Comparison of ENCODE assay signal across 10 mouse cellular contexts in the genomic region with DNA sequence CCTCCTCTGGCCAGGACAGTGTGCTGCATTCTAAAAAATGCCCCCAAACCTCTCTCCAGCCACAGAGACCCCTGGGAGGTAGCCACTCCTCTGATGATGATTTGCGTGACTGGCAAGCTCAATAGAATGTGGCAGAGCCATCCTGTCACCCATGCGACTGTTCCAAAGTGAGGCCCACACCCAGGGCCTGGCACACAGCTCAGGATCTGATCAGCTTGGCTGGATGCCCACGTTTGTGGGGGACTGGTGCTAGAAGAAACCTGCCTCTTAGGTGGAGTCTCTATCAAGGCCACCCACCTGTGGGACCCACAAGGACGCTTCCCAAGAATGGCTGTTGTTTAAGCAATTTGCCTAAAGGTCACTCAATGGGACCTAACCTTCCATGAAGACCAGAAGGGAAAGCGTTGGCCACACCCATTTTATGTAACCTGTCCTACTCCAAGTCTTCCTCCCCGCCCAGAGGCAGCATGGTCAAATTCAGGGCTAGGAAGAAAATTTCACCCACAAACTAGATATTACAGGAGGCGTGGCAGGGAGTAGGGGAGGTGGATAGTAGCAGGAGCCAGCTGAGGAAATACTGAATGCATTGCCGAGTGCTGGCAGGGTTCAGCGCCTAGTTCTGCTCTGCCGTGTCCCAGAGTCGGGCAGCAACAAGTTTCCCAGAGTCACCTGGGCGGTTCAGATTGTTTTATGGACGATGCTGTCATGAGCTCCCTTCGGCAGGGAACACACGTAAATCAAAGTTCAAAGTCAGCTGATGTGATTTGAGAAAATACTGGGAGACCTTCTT. TPM values are rescaled to one million over a fixed set of nuclear protein-coding genes. Genes with fewer than 3 reads are reported as not detected.
DNase-seq lines count a peak whose midpoint lies in the region; ATAC-seq and TF ChIP-seq lines count a peak whose summit lies in the region.
"Had no signal": no experiment of that assay in that cellular context is flagged by ENCODE, and none has a peak within 500 bp of the region (broad histone marks: within the 10 kb centered on the region; RNA-seq: fewer than 3 reads in every experiment).

No protein-coding gene starts in this region.

- peak; percentile 53; the same call in 1 of the 2 replicates for TF ChIP-seq POLR2A in small intestine, adult 2 months (IDR thresholded peaks at IDR 0.05; ENCODE audit: low read depth, low read length)

- peak overlapping the region; percentile 8; the same call in 1 of the 2 replicates for H3K27ac ChIP-seq in lung, embryonic 14.5 days (ENCODE audit: low read depth)
- peak overlapping the region; percentile 33 for H3K27ac ChIP-seq in embryonic facial prominence, embryonic 14.5 days (replicated peaks; ENCODE audit: low read depth, low read length)
- H3K27ac ChIP-seq in heart, embryonic 16.5 days (ENCODE audit: low read length): peak overlapping the region; percentile 76
- H3K27ac ChIP-seq in small intestine, adult 2 months (ENCODE audit: insufficient read depth, low read depth, low read length): peak overlapping the region; percentile 100
- no peak overlapping the region for H3K27ac ChIP-seq in midbrain, embryonic 15.5 days
- H3K27ac ChIP-seq: macrophage had no signal

- no peak for TF ChIP-seq CTCF in lung, embryonic 14.5 days (IDR thresholded peaks at IDR 0.05; ENCODE audit: low read depth)
- no peak for TF ChIP-seq CTCF in small intestine, adult 2 months (IDR thresholded peaks at IDR 0.05; ENCODE audit: extremely low read depth, insufficient read length, insufficient replicate concordance, low read depth, low read length)

- DNase-seq in lung, embryonic 14.5 days: no peak
- no peak for DNase-seq in lung, postnatal 14 days
- no peak for DNase-seq in embryonic facial prominence, embryonic 14.5 days (ENCODE audit: low spot score)
- no peak for DNase-seq in yolk sac, embryonic 10.5 days (ENCODE audit: low spot score)
- DNase-seq: gastrocnemius, postnatal 10 days had no signal

- H3K4me1 ChIP-seq in lung, embryonic 14.5 days (ENCODE audit: insufficient read depth): no peaks in the 10 kb centered on the region
- peaks cover 8% of the 10 kb centered on the region; the same call in 1 of the 2 replicates for H3K4me1 ChIP-seq in embryonic facial prominence, embryonic 14.5 days (ENCODE audit: control insufficient read depth, insufficient read depth, low read length)
- peaks cover 5% of the 10 kb centered on the region; the same call in 1 of the 2 replicates for H3K4me1 ChIP-seq in heart, embryonic 16.5 days (ENCODE audit: control insufficient read depth, insufficient read depth, low read length)
- H3K4me1 ChIP-seq in small intestine, adult 2 months (ENCODE audit: control insufficient read depth, insufficient read depth, insufficient read length, low read length): peaks cover 22% of the 10 kb centered on the region; the same call in 1 of the 2 replicates
- H3K4me1 ChIP-seq in midbrain, embryonic 15.5 days: peaks cover 7% of the 10 kb centered on the region

- H3K36me3 ChIP-seq in lung, embryonic 14.5 days (ENCODE audit: insufficient read depth): no peaks in the 10 kb centered on the region
- no peaks in the 10 kb centered on the region for H3K36me3 ChIP-seq in embryonic facial prominence, embryonic 14.5 days (ENCODE audit: control insufficient read depth, insufficient read depth, low read length)
- no peaks in the 10 kb centered on the region for H3K36me3 ChIP-seq in heart, embryonic 16.5 days (ENCODE audit: control insufficient read depth, insufficient read depth)
- H3K36me3 ChIP-seq in small intestine, adult 2 months (ENCODE audit: control insufficient read depth, insufficient read depth, low read length): 0 out of 2 replicates have a peak, but pooled peaks cover 1% of the 10 kb centered on the region
- H3K36me3 ChIP-seq in midbrain, embryonic 15.5 days (replicated peaks): no peaks in the 10 kb centered on the region

- WGBS in lung, embryonic 14.5 days: 40% methylated on average over 15 of the region's 15 CpGs
- 34% methylated on average over 15 of the region's 15 CpGs for WGBS in embryonic facial prominence, embryonic 14.5 days
- 40% methylated on average over 15 of the region's 15 CpGs for WGBS in heart, embryonic 16.5 days
- 12% methylated on average over 15 of the region's 15 CpGs for WGBS in small intestine, adult 2 months
- WGBS in midbrain, embryonic 15.5 days: 42% methylated on average over 15 of the region's 15 CpGs

- peak overlapping the region; percentile 56; the same call in 1 of the 2 replicates for H3K4me2 ChIP-seq in lung, embryonic 14.5 days
- H3K4me2 ChIP-seq in embryonic facial prominence, embryonic 14.5 days (ENCODE audit: low read depth, low read length): peak overlapping the region; percentile 50
- H3K4me2 ChIP-seq in heart, embryonic 16.5 days (ENCODE audit: low read depth, low read length): peak overlapping the region; percentile 58
- H3K4me2 ChIP-seq in midbrain, embryonic 15.5 days: no peak overlapping the region; the same call in 1 of the 2 replicates

- H3K4me3 ChIP-seq in lung, embryonic 14.5 days (ENCODE audit: low read depth, low read length): peak overlapping the region; percentile 21; the same call in 1 of the 2 replicates
- H3K4me3 ChIP-seq in embryonic facial prominence, embryonic 14.5 days (ENCODE audit: low read depth, low read length): peak overlapping the region; percentile 26
- peak overlapping the region; percentile 40 for H3K4me3 ChIP-seq in heart, embryonic 16.5 days (ENCODE audit: low read length)
- peak overlapping the region; percentile 94 for H3K4me3 ChIP-seq in small intestine, adult 2 months (ENCODE audit: low read depth, low read length)
- H3K4me3 ChIP-seq in midbrain, embryonic 15.5 days: no peak overlapping the region
- H3K4me3 ChIP-seq: myocyte had no signal

- H3K27me3 ChIP-seq in lung, embryonic 14.5 days (ENCODE audit: insufficient read depth, low read length): peaks cover 7% of the 10 kb centered on the region; the same call in 1 of the 2 replicates
- peaks cover 12% of the 10 kb centered on the region; the same call in 1 of the 2 replicates for H3K27me3 ChIP-seq in embryonic facial prominence, embryonic 14.5 days (replicated peaks; ENCODE audit: control insufficient read depth, insufficient read depth, low read length)
- H3K27me3 ChIP-seq in heart, embryonic 16.5 days (ENCODE audit: control insufficient read depth, insufficient read depth, low read length): no peaks in the 10 kb centered on the region
- no peaks in the 10 kb centered on the region for H3K27me3 ChIP-seq in small intestine, adult 2 months (ENCODE audit: control insufficient read depth, insufficient read depth, low read length)
- H3K27me3 ChIP-seq in midbrain, embryonic 15.5 days (replicated peaks): peaks cover 10% of the 10 kb centered on the region; the same call in 1 of the 2 replicates

- no peaks in the 10 kb centered on the region for H3K9me3 ChIP-seq in lung, embryonic 14.5 days (ENCODE audit: low read depth, low read length)
- no peaks in the 10 kb centered on the region for H3K9me3 ChIP-seq in embryonic facial prominence, embryonic 14.5 days (ENCODE audit: control insufficient read depth, low read length)
- no peaks in the 10 kb centered on the region for H3K9me3 ChIP-seq in heart, embryonic 16.5 days (replicated peaks; ENCODE audit: control insufficient read depth, low read length)
- no peaks in the 10 kb centered on the region for H3K9me3 ChIP-seq in midbrain, embryonic 15.5 days

- no peak overlapping the region for H3K9ac ChIP-seq in lung, embryonic 14.5 days
- H3K9ac ChIP-seq in embryonic facial prominence, embryonic 14.5 days (ENCODE audit: low read depth, low read length): peak overlapping the region; percentile 52; the same call in 1 of the 2 replicates
- H3K9ac ChIP-seq in heart, embryonic 16.5 days (ENCODE audit: low read length): no peak overlapping the region; the same call in 1 of the 2 replicates
- H3K9ac ChIP-seq in midbrain, embryonic 15.5 days: no peak overlapping the region

- ATAC-seq in lung, embryonic 14.5 days (ENCODE audit: insufficient read depth): no peak
- ATAC-seq in embryonic facial prominence, embryonic 14.5 days (ENCODE audit: low read depth): no peak
- 0 out of 2 replicates have a peak, but pooled peaks have one; percentile 34 for ATAC-seq in heart, embryonic 16.5 days (replicated peaks; ENCODE audit: extremely low read depth, insufficient read depth, low FRiP score)
- no peak for ATAC-seq in midbrain, embryonic 15.5 days (replicated peaks)

RNA-seq across cellular contexts. Expression of a gene that starts 0.9 kb away (rescaled TPM):
- polyA plus RNA-seq in lung, embryonic 14.5 days (2014; fragmentation: Nextera tagmentation; extraction: Ambion mirVana): 2.3 and 3.5 TPM in 2 replicates
- 14.0 and 17.8 TPM in 2 replicates for polyA plus RNA-seq in embryonic facial prominence, embryonic 14.5 days (2014; fragmentation: Nextera tagmentation; extraction: Ambion mirVana)
- polyA plus RNA-seq in heart, embryonic 16.5 days (2015; fragmentation: Nextera tagmentation; extraction: Ambion mirVana): 9.5 and 9.9 TPM in 2 replicates
- polyA plus RNA-seq in small intestine, adult 2 months (2012; rRNA removed): 231 and 503 TPM in 2 replicates
- 0.98 and 1.1 TPM in 2 replicates for polyA plus RNA-seq in midbrain, embryonic 15.5 days (2015; fragmentation: Nextera tagmentation; extraction: Ambion mirVana)
- polyA plus RNA-seq: macrophage, myocyte had no signal

RNA-seq across cellular contexts. Expression of a gene that starts 59.8 kb away (rescaled TPM):
- 31.1 and 35.4 TPM in 2 replicates for polyA plus RNA-seq in lung, embryonic 14.5 days (2014; fragmentation: Nextera tagmentation; extraction: Ambion mirVana)
- polyA plus RNA-seq in embryonic facial prominence, embryonic 14.5 days (2014; fragmentation: Nextera tagmentation; extraction: Ambion mirVana): 27.4 and 28.3 TPM in 2 replicates
- 19.1 and 23.7 TPM in 2 replicates for polyA plus RNA-seq in heart, embryonic 16.5 days (2015; fragmentation: Nextera tagmentation; extraction: Ambion mirVana)
- 1.1 and 1.3 TPM in 2 replicates for polyA plus RNA-seq in small intestine, adult 2 months (2012; rRNA removed)
- polyA plus RNA-seq in midbrain, embryonic 15.5 days (2015; fragmentation: Nextera tagmentation; extraction: Ambion mirVana): 16.9 and 17.7 TPM in 2 replicates

Comparison
In these comparisons a context has a peak if more than half of its experiments do, and no peak if none do; other contexts are left out.
1. RNA of a gene that starts 0.9 kb away (polyA plus RNA-seq): 231 to 503 TPM in small intestine, adult 2 months; 14.0 to 17.8 TPM in embryonic facial prominence, embryonic 14.5 days, 9.5 to 9.9 TPM in heart, embryonic 16.5 days, 2.3 to 3.5 TPM in lung, embryonic 14.5 days and 0.98 to 1.1 TPM in midbrain, embryonic 15.5 days; every median in the first group is over 10 times any median in the second.